Mouse (Mus musculus): ENCODE results near the gene Phf1.
"Not testable (repeated sequence)": the region's sequence is repeated elsewhere in the genome, so short reads cannot be mapped to it uniquely, and the experiment has no call there.

The Phf1 gene

DNA sequence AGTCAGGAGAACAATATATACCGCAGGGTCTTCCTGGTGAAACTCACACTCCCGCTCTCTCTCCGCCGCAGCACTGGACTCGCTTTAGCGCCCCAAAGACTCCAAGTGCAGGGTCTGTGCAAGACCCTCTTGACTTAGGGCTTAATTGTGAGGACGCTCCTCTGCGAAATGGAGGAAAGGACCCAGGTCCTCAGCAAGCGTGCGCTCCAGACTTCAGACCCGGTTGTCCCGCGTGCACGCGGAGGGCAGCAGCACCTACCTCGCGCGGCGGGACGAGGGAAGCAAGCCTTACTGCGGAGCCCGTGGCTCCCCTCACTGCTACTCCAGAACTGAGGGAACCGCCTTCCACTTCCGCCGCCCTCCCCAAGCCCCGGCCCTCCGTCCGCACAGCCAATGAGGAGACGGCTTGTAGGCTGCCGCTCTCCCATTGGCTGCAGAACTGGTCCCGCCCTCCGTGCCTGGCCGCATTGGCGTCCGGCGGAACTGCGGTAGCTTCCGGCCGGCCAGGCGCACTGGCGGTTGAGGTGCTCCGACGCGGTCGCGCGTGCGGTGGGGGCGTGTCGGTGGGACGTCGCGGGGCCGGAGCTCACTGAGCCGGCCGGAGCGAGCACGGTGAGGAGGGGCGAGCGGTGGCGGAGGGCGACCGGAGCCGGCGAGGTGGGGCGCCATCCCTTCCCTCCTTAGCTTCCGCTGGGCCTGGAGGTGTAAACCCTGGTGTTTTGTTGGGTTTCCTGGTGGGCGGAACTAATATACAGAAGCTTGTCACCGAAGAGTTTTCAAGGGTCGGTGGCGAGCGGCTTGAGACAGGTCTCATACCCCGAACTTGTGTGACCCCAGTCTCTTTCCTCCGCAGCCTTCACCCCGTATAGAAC is 40.1 kb downstream of the Phf1 start, which contains the start of gene Zbtb9:
Gene Zbtb9, plus strand, starts transcription at position 465 of the 872 bp plus-strand sequence.
- H3K36me3 ChIP-seq (ENCODE audit: control insufficient read depth, insufficient read depth, low read length, poor library complexity, severe bottlenecking): peaks cover 6% of the 10 kb centered on the region
- H3K27me3 ChIP-seq (ENCODE audit: control insufficient read depth, insufficient read depth, low read length, poor library complexity, severe bottlenecking): no peaks in the 10 kb centered on the region
- peak; percentile 97 for DNase-seq (ENCODE audit: low read depth, low spot score)

DNA sequence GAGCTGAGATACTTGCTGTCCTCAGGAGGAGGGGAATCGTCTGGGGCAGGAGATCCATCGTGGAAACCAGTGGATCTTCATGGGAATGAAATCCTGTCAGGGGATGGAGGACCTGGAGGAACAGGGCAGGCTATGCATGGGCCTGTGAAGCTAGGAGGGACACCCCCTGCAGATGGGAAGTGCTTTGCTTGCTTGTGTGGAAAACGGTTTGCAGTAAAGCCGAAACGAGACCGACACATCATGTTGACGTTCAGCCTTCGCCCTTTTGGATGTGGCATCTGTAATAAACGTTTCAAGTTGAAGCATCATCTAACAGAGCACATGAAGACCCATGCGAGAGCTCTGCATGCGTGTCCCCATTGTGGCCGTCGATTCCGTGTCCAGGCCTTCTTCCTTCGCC is 41.7 kb downstream of the Phf1 start:
- no peaks in the 10 kb centered on the region for H3K27me3 ChIP-seq (ENCODE audit: control insufficient read depth, insufficient read depth, low read length, poor library complexity, severe bottlenecking)

DNA sequence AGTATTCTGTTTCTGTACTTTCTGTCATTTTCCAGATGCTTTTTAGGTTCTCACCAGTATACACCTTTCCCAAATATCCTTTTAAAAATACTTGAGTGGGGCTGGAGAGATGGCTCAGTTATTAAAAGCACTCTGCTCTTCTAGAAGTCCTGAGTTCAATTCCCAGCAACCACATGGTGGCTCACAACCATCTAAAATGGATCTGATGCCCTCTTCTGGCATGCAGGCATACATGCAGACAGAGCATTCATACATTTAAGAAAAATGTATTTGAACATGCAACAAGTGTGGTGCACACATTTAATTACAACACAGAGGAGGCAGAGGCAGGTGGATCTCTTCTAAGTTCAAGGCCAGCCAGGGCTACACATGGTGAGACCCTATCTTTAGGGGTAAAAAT is 42.6 kb downstream of the Phf1 start:
- Histone ChIP-seq H3K36me3 (ENCODE audit: control insufficient read depth, insufficient read depth, low read length, poor library complexity, severe bottlenecking) (peaks cover 6% of the 10 kb centered on the region), H3K27me3 (ENCODE audit: control insufficient read depth, insufficient read depth, low read length, poor library complexity, severe bottlenecking) (no peaks in the 10 kb centered on the region)
- peak; percentile 43 for DNase-seq (ENCODE audit: low read depth, low spot score)

More for the DNA sequence above, 41.7 kb downstream of the Phf1 start:
- peaks cover 6% of the 10 kb centered on the region for H3K36me3 ChIP-seq (ENCODE audit: control insufficient read depth, insufficient read depth, low read length, poor library complexity, severe bottlenecking)
- DNase-seq (ENCODE audit: low read depth, low spot score): no peak

DNA sequence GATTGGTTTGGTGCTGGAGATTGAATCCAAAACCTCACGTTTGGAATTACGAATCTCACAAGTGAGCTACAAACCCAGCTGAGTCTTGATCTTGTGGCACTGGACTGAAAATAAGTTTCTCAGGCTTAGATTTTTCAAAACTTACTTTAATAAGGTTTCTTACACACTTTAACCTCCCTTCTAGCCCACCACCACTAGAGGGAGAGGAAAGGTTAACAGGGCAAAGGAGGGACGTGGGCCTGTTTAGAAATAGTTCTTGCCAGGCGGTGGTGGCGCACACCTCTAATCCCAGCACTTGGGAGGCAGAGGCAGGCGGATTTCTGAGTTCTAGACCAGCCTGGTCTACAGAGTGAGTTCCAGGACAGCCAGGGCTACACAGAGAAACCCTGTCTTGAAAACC is 44.5 kb downstream of the Phf1 start:
- H3K36me3 ChIP-seq (ENCODE audit: control insufficient read depth, insufficient read depth, low read length, poor library complexity, severe bottlenecking); H3K27me3 ChIP-seq (ENCODE audit: control insufficient read depth, insufficient read depth, low read length, poor library complexity, severe bottlenecking): not testable (repeated sequence)
- peak; percentile 48 for DNase-seq (ENCODE audit: low read depth, low spot score)

DNA sequence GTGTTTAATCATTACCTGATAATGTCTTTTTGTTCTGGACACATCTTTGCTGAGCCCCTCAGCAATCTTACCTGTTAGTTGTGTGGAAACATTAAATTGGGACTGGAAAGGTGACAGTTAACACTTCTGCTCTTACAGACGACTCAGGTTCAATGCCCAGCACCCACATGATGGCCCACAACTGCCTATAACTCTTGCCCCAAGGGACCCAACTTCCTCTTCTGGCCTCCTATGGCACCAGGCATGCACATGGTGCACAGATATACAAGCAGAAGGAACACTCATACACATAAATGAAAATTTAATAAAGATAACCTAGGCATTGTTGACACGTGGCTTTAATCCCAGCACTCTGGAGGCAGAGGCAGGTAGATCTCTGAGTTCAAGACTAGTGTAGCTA is 46.6 kb downstream of the Phf1 start:
- DNase-seq (ENCODE audit: low read depth, low spot score): peak; percentile 92

DNA sequence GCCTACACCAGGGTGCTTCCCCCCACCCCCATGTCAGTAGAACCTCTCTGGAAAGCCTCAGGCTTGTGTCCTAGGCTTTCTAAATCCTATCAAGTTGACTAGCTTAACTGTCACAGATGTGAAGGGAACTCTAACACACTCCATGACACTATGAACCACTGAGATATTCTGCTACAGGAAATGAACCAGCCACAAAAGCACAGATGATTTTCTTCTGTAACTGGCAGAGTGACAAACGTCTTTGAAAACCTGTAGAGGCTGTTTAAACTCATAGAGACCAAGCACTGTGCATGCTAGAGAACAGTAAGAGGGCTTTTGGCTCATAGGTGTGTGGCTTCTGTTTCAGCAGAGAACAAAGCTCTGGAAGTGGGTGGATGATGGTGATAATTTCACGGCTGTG is 48.2 kb downstream of the Phf1 start:
- Histone ChIP-seq H3K27me3 (ENCODE audit: control insufficient read depth, insufficient read depth, low read length, poor library complexity, severe bottlenecking) (no peaks in the 10 kb centered on the region), H3K36me3 (ENCODE audit: control insufficient read depth, insufficient read depth, low read length, poor library complexity, severe bottlenecking) (peaks cover 2% of the 10 kb centered on the region)
- no peak for DNase-seq (ENCODE audit: low read depth, low spot score)

More for the DNA sequence above, 46.6 kb downstream of the Phf1 start:
- H3K27me3 ChIP-seq (ENCODE audit: control insufficient read depth, insufficient read depth, low read length, poor library complexity, severe bottlenecking): no peaks in the 10 kb centered on the region
- peaks cover 6% of the 10 kb centered on the region for H3K36me3 ChIP-seq (ENCODE audit: control insufficient read depth, insufficient read depth, low read length, poor library complexity, severe bottlenecking)

DNA sequence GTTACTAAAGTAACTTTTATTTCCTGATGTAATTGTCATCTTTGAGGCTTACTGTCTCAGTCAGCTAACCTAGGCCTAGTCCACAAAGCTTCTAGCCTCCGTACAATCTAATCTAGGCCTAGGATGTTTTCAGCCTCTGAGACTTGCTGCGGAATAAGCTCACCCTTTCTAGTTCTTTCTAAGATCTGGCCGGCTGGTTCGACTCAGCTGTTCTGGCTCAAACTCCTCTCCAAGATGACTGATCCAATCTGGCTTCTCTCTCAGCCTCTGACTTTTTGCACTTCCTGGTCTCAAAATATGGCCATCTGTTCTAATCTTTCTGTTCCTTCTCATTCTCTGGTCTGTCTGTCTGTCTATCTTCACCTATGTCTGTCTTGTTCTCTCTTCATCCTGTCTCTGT is 50.5 kb downstream of the Phf1 start:
- no peak for DNase-seq (ENCODE audit: low read depth, low spot score)
- no peaks in the 10 kb centered on the region for H3K36me3 ChIP-seq (ENCODE audit: control insufficient read depth, insufficient read depth, low read length, poor library complexity, severe bottlenecking)
- H3K27me3 ChIP-seq (ENCODE audit: control insufficient read depth, insufficient read depth, low read length, poor library complexity, severe bottlenecking): no peaks in the 10 kb centered on the region

DNA sequence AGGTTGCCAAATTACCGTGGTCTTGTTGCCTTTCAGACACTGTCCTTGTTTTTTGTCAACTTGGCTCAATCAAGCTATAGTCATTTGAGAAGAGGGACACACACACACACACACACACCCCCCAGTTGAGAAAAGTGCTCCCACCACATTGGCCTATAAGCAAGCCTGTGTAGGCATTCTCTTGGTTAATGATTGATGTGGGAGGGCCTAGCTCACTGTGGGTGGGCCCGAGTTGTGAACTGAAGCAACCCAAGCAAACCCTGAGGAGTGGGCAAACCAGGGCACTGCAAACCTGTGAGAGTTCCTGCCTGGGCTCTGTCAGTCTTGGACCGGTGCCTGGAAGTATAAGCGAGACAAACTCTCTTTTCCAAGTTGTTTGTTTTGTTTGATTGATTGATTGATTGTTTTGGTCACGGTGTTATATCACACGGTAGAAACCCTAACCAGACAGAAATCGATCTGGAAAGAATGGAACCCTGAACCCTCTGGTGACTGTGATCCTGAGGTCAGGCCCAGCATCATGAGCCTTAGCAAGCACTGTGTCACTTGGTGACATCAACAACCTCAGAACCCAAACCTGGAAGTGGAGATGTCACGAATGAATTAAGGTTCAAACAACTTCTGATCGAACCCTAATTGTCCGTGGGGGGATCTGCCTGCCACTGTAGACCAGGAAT is 52.8 kb downstream of the Phf1 start:
- Histone ChIP-seq H3K27me3 (ENCODE audit: control insufficient read depth, insufficient read depth, low read length, poor library complexity, severe bottlenecking) (no peaks in the 10 kb centered on the region), H3K36me3 (ENCODE audit: control insufficient read depth, insufficient read depth, low read length, poor library complexity, severe bottlenecking) (no peaks in the 10 kb centered on the region)
- no peak for DNase-seq (ENCODE audit: low read depth, low spot score)

Measured in splenic B cell, adult 2 months (primary cell).